Mouse (Mus musculus): ENCODE measurements around the gene Gm43552. TPM values are rescaled to one million over a fixed set of nuclear protein-coding genes. Genes with fewer than 3 reads are reported as not detected.
"Not testable (repeated sequence)": the region's sequence is repeated elsewhere in the genome, so short reads cannot be mapped to it uniquely, and the experiment has no call there.

Gm43552 gene
- polyA plus RNA-seq (2012; rRNA removed): not detected in 2 replicates

DNA sequence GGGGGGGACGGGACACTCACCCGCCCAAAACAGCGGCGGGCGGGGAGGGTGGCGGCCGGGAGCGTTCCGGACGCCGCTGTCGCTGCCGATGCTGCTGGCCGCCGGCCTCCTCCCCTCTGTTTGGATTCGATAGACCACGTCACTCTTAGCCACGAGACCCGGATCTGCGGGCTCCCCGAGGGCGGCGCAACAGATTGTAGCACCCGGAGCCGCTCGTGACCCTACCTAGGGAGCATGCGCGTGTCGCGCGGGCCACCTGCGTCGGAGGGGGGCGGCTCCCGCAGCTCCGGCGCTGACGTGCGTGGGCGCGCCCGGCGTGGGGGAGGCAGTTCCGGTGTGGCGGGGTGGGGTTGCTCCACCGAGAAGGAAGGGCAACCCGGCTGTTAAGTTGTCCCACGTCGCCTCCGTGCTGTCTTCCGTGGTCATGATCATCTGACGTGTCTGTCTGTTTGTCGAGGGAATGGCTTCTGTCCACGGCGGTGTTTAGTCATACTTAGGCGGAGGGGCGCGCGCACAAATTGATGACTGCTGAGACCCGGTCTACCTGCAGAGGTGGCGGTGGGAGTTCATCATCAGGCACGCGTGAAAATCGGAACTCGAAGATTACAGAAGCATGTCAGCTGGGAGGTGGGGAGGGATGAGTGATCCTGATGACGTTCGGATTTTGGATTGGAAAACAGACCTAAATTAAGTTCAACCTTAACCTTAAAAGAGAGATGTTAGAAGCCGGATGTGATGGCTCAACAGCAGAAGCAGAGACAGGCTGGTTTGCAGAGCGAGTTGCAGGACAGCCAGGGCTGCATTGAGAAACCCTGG lies at the start of gene Gm43552:
TSS of gene Gm43552 (minus strand) at position 118 of the 816 bp plus-strand sequence.
- DNase-seq (ENCODE audit: extremely low spot score in 1 of 2, low spot score in 1 of 2): peak; percentile 93 to 97

DNA sequence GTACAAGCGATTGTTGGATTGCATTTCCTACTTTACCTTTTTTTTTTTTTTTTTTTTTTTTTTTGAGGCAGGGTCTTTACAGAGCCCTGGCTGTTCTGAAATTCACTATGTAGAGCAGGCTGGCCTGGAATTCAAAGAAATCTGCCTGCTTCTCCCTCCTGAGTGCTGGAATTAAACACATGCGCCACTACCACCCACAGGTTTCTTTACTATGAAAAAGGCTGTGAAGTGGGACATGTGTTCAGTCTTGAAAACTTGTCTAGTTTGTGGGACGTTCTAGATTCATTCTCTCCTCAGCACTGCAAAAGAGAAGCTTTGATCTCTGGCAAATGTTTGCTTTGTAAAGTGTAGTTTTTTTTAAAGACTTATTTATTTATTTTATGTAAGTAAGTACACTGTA lies 49.3 kb upstream of the Gm43552 start:
- peak in 1 of 2 experiments; percentile 47 for DNase-seq (ENCODE audit: extremely low spot score in 1 of 2, low spot score in 1 of 2)

DNA sequence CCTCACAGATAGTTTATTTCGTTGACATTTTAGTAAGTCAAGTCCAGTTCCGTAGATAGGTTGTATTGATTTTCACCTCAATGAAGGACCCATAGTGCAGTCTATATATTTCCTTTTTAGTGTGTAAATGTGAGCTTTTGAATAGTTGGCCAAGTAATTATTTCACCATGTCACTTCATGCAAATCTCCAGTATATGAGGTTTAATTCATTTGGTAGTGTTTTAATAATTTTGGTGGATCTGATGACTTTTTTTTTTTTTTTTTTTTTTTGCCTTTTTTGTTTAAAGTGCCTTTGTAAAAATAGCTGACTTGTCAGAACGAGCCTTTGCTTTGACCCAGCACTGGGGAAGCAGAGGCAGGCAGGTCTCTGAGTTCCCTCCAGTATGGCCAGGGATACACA lies 47.2 kb upstream of the Gm43552 start:
- no peak for DNase-seq (ENCODE audit: extremely low spot score in 1 of 2, low spot score in 1 of 2)

DNA sequence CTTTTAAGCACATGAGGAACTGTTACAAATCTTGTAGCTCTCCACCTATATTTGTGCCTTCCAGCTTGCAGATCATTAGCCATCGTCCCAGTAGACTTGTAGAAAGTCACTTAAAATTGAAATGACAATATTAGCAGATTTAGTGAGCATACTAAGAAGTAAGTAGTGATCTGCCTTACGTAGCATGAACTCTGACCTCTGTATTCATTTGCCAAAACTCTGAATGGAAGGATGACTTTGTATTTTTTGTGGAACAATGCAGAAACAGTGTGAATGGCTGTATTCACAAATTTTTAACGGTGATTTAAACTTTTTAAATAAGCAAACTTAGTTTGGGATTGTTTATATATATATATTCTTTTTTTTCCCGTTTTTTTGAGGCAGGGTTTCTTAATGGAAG lies 46.2 kb upstream of the Gm43552 start:
- DNase-seq (ENCODE audit: extremely low spot score in 1 of 2, low spot score in 1 of 2): no peak

DNA sequence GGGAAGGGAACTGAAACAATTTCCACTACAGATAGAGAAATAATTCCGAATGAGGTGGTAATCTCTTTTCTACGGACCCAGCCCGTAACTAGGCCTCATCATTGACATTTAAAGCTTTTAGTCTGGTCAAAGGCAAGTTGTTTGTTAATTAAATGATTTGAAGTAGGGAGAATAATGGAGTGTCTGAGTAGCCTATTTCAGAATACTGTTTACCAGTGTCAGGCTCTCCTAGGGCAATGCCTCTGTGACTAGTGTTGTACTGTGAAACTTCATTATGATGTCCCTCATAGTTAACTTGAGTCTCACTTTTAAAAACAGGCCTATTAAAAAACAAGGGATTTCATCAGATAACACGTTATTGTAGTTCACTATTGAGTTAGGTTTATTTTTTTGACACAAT lies 45.5 kb upstream of the Gm43552 start:
- DNase-seq (ENCODE audit: extremely low spot score in 1 of 2, low spot score in 1 of 2): no peak

DNA sequence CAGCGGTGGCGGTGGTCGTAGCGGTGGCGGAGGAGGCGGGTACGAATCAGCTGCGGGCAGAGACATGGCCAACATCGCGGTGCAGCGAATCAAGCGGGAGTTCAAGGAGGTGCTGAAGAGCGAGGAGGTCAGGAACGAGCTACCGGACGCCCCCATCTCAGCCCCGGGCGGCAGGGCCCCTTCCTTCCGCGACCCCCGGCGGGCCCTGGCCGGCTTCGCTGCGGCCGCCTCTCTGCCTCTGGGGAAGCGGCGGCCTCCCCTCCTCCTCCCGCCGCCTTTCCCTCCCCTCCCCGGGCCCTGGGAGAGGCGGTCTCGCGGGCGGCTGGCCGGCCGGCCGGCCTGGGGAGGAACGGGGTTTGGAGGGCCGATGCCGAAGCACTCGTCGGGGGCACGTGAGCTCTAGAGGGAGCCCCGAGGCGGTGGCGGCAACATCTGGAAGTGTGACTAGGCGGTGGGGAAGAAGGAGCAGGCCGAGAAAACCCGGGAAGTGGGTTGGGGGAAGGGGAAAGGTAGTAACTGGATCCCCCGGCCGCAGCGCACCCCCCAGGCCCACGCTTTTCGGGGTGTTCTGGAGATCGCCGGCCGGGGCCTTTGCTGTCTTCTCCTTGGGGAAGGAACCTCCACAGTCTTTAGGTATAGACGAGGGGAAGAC lies 44.9 kb upstream of the Gm43552 start:
- peak in 1 of 2 experiments; percentile 19 for DNase-seq (ENCODE audit: extremely low spot score in 1 of 2, low spot score in 1 of 2)

DNA sequence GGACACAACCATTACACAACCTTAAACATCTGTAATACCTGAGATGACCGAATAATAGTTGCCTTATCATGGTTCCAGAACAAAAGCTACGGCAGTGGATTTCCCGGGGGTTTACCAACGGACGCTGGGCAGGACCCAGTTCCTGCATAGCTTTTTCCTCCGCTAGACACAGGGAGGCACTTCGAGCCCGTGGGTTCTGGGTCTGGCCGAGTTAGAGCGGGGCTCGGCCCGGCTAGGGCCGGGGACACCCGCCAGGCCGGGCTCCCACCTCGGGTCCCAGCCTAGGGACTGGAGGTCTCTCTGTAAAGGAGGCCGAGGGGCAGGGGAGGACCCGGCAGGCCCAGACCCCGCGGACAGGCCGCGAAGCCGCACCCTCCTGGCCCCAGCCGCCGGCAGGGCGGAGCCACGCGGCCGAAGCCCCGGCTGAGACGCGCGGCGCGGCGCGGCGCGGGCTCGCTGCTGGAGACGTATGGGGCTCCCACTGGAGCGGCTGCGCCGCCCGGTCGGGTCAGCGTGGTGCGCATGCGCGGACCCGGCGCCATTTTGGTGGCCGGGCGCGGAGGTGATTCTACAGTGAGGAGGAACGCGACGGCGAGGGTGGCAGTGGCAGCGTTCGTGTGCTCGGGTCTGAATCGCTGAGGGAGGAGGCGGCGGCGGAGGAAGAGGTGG lies 44.3 kb upstream of the Gm43552 start, which contains the start of the genes Smim14 and Ube2k:
TSS of gene Smim14 (minus strand) at position 434 of the 669 bp plus-strand sequence.
TSS of gene Ube2k (plus strand) at position 483 of the 669 bp plus-strand sequence.
- DNase-seq (ENCODE audit: extremely low spot score in 1 of 2, low spot score in 1 of 2): peak; percentile 86 to 95

DNA sequence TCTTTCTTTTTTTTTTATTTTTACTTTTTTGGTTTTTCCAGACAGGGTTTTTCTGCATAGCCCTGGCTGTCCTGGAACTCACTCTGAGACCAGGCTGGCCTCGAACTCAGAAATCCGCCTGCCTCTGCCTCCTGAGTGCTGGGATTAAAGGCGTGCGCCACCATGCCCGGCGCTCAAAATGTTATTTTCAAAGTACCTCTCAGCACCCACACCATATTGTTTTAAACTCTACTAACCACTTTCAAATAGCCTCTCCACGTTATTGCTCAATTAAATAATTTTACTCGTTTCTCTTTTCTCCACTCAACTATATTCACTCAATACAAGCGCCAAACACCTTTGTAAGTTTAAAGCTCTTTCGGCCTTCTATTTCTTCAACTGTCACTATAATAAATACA lies 43.4 kb upstream of the Gm43552 start:
- not testable (repeated sequence) for DNase-seq (ENCODE audit: extremely low spot score in 1 of 2, low spot score in 1 of 2)

DNA sequence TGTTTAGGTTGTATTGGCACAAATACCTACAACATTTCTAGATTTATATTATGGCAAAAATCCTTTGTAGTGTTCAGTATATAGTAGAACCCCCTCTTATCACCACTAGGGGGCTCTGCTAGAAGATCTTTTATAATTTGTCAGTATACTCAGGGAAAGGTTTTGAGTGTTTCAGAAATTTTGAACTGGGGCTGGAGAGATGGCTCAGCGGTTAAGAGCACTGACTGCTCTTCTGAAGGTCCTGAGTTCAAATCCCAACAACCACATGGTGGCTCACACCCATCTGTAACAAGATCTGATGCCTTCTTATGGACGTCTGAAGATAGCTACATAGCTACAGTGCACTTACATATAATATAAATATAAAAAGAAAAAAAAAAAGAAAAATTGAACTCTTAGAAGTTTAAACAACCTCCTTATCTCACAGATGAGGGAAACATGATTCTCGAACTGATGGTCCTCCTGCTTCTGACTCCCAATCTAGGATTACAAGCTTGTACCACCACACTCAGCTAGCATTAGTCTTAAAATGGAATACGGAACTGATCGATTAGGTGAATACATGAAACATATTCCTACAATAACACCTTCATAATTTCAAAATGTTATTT lies 42.9 kb upstream of the Gm43552 start:
- DNase-seq (ENCODE audit: extremely low spot score in 1 of 2, low spot score in 1 of 2): peak in 1 of 2 experiments; percentile 49

DNA sequence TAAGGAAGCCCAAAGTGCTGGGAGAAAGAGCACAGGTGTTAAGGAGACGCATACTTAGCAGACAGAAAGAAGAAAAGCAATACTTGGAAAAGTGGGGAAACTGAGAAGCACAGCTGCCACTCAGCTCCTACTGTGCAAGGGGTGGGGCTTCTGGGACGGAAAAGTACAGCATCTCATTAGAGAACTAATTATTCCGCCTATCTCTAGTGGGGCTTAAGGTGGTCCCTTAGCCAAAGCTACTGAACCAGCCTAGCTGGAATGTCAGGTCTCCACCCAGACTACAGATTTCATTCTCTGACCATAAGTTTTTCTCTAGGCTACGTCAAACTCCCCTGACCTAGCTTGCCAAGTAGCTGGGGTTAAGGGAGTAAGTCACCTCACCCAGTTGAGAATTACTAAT lies 41.9 kb upstream of the Gm43552 start:
- DNase-seq (ENCODE audit: extremely low spot score in 1 of 2, low spot score in 1 of 2): no peak

DNA sequence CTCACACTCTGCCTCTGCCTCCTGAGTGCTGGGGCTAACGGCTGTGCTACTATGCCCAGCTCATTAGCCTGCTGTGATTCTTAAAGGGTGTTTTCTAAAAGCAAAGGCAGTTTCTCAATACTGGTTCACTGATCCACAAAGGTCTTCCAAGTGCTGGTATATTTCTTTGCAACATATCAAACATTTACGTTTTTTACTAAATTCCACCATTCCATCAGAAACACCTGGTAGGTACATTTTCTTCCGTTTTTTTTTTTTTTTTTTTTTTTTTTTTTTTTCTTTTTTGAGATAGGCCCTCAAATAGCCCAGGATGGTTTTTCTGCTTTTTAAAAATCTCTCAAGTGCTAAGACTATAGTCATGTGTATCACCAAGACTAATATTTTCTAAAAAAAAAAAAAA lies 38.6 kb upstream of the Gm43552 start:
- DNase-seq (ENCODE audit: extremely low spot score in 1 of 2, low spot score in 1 of 2): no peak

DNA sequence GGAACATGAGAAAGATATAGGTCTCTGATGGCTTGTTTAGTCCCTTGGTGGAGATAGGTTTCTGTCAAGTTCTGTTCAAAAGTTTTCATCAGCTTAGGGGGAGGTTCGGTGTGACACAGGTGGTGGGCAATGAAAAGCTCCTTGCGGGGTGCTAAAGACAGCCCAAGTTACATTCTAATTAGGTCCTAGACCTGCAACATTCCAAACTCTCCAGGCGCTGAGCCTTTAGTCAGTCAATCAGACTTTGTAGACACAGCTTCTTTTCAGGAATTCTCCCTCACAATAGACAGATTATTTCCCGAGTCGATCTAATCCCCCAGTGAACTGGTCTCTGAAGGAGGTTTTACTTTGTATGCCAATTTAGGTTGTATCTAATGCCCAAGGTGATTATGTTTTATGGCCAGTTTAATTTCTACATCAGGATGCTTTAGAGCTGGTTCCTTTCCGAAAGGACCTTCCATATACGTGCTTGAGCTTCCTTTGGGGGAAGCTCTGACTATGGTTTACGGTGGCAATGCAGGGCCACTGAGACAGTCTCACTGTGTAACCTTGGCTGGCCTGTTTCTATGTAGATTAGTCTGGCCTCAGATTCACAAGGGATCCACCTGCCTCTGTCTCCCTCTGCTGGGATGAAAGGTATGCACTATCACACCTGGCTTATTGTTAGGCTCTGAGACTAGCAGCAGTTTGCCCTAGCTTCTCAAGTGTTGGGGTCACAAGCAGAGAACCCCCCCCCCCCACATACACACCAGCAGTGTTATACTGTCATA lies 33.2 kb upstream of the Gm43552 start:
- DNase-seq (ENCODE audit: extremely low spot score in 1 of 2, low spot score in 1 of 2): no peak

DNA sequence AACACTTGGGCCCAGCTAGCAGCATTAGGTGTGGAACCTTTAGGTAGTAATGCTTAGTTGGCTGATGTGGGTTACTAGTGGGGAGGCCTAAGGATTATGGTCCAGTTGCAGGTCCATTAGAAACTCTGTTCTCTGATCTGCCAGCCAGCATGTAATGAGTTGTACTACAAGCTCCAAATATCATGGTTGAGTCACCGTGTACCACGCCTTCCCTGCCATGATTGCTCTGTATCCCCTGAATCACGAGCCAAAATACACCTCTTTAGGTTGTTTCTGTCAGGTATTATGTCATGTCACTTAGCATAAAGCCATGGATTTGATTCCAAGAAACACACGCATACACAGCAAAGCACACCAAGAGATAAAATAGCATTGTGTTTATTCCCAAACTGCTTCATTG lies 32.2 kb upstream of the Gm43552 start:
- no peak for DNase-seq (ENCODE audit: extremely low spot score in 1 of 2, low spot score in 1 of 2)

DNA sequence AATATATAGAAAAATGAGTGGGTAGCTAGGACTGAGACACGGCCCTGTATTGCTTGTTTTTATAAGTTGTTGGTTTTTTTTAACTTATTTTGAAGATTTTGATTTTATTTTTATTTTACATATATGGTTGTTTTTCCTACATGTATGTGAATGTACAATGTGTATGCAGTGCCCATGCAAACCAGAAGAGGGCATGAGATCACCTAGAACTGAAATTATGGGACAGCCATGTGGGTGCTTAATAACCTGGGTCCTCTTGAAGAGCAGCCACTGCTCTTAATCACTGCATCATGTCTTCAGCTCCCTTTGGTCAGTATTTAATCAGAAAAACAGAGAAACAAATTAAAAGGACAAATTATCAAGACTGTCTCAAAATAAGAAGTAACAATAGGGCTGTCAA lies 29.2 kb upstream of the Gm43552 start:
- DNase-seq (ENCODE audit: extremely low spot score in 1 of 2, low spot score in 1 of 2): no peak

DNA sequence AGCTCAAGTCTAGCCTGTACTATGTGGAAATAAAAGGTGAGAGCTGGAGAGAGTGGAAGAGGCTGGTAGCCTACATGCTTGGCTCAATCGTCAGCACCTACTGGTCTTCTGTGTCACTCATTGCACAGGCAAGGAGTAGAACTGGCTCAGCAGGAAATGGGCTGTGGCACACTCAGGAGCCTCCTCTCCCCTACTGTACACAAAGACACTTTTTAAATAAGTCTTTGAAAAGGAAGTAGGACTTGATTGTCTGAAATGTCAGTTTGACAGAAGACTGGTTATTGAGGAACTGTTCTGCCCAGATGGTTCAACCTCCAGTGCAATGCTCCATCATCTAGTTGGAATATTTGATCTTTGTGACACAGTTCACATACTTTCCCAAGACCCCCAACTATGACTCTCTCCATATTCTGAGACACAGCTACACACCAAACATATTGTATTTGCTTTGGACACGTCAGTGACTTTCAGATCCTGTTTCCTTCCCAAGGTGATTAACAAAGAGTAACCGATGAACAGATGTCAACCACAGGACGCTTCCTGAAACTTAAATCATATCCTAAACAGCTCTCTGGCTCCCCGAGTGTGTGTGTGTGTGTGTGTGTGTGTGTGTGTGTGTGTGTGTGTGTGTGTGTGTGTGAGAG lies 22.1 kb upstream of the Gm43552 start:
- no peak for DNase-seq (ENCODE audit: extremely low spot score in 1 of 2, low spot score in 1 of 2)

DNA sequence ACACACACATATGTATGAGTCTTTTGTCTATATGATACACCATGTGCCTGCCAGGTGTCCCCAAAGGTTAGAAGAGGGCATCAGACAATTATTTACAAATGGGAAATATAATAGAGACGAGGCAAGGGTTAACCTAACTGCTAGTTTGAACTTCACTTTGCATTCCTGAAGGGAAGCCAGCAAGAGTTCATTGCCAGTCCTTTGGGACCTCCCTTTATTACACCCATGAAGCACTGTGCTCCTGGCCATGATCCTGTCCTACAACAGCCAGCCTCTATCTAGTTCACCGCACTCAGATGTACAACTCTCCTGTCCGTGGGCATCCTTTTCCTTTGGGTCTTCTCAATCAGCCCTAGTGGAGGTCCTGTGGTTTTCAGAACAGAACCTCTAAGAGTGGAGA lies 20.9 kb upstream of the Gm43552 start:
- no peak for DNase-seq (ENCODE audit: extremely low spot score in 1 of 2, low spot score in 1 of 2)

DNA sequence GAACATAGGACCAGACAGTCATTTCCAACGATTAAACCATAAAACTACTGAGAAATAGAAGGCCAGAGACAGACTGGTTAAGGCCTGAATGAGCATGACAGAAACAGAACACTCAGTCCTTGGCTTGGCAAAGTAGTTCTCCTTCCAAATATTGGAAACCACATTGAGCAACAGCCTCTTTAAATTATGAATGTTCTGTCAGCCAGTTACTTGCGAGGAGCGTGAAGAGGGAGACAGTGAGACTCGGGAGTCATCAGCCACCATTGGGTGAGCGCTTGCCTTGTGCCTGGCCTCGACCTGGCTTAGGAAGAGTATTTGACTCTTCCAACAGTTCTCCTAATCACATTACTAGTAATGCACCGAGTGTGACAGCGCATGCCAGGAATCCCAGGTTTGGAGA lies 15.8 kb upstream of the Gm43552 start:
- no peak for DNase-seq (ENCODE audit: extremely low spot score in 1 of 2, low spot score in 1 of 2)

DNA sequence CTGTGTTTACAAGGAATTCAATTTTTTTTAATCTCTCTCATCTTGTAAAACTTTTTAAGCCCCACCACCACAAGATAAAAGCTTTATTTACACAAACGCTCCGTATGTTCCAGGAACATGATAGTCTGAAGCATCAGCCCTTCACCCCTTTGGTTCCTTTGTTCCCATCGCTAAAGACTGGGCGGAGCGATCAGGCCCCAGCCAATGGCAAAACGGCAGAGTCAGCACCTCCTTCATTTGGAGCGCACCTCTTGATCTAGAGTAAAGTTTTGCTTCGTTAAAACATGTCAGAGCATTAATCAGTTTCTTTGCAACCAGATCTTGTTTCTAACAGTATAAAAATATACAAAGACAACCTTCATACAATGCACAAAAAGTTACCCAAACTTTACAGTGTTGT lies 13.2 kb upstream of the Gm43552 start:
- DNase-seq (ENCODE audit: extremely low spot score in 1 of 2, low spot score in 1 of 2): no peak

DNA sequence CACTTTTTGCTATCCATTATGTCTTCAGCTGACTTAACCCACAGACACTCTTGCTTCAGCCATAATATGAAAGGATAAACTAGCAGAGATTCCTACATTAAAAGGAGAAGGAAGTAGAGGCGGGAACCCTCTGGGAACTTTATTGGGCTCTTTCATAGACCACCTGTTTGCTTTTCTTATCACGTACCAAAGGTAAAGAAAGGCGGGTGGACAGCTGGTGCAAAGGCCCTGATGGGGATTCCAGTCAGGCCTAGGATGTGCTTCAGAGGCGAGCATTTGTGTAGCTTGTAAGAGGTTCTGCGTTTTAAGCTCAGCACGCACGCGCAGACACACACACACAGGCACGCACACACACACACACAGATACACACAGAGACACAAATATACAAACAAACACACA lies 8.8 kb upstream of the Gm43552 start:
- DNase-seq (ENCODE audit: extremely low spot score in 1 of 2, low spot score in 1 of 2): no peak

DNA sequence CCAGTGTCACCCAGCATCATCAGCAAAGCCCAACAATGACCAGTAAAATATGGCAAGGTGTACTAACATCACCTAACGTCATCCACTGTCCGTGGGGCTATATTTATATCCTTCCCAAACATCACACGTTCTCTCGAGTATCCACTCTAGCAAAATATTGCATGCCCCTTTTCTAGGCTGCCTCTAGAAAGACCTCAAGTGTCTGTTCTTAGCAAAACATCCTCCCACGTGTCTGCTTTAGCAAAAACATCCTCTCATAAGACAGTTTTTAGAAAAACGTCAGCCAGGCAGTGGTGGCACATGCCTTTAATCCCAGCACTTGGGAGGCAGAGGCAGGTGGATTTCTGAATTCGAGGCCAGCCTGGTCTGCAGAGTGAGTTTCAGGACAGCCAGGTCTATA lies 7.6 kb upstream of the Gm43552 start:
- no peak for DNase-seq (ENCODE audit: extremely low spot score in 1 of 2, low spot score in 1 of 2)
